Mouse (Mus musculus) macrophage (primary cell): Measurements from ENCODE around the gene Actg2. TPM values are rescaled to one million over a fixed set of nuclear protein-coding genes. Genes with fewer than 3 reads are reported as not detected.

Experiments
- H3K27ac ChIP-seq: fragments of 350-480 bp; formaldehyde crosslinking; 2 replicates; pipeline ENCODE4 v1.9.0; 2021
- H3K36me3 ChIP-seq: fragments of 350-480 bp; formaldehyde crosslinking; 2 replicates; pipeline ENCODE4 v1.9.0; 2021; ENCODE audit errors: inconsistent target
- H3K4me3 ChIP-seq: fragments of 350-480 bp; formaldehyde crosslinking; 2 replicates; pipeline ENCODE4 v1.9.0; 2021; ENCODE audit errors: inconsistent target
- H3K79me2 ChIP-seq: fragments of 350-480 bp; formaldehyde crosslinking; 2 replicates; pipeline ENCODE4 v1.9.0; 2021; ENCODE audit errors: inconsistent target
- WGBS: methylation state at CpG from one replicate; pipeline ENCODE4 v1.1.7; 2026; ENCODE audit warnings: inconsistent platforms; ENCODE audit not compliant: missing documents; 5-methylcytosine and 5-hydroxymethylcytosine counted together
- polyA plus RNA-seq: library from polyadenylated mRNA; stranded (reverse); fragments of 250-400 nt; gene quantifications from 3 replicates; pipeline ENCODE4 v1.2.4, GENCODE M21; 2018; ENCODE audit warnings: inconsistent platforms

The Actg2 gene
- polyA plus RNA-seq, 1 experiment from 2014 or later = not detected

DNA sequence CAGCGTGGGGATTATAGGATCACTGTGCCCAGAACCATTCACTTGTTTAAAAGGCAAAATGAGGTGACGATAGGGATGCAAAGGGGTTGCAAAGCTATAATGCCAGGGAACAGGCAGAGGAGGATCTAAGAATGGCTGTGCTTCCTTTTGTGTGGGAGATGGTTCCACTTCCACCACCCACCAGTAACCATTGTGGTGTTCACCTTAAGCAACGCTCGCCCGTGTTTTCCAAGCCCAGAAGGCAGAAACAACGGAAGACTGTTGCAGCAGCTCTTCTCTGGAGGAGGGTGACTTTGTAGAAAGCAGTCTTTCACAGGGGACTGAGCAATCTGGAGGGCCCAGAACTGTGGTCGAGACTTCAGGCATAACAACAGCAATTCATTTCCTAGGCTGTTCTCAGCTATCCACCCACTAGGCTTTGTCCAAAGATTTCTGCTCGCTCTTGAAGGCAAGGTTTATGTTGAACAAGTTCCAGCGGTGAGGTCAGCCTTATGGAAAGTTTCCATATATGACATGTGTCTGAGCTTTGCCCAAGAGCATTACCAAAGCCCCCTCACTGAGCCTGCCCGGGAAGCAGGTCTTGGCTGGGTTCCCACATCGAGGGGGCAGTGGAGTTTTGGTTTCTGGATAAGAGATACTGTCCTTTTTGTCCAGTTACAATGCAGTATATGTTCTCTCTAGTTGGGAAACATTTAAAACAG is 5.8 kb upstream of the Actg2 start:
- H3K27ac ChIP-seq = no peak overlapping the region
- WGBS = 89% methylated on average over 11 of the region's 11 CpGs
- H3K79me2 ChIP-seq = no peaks in the 10 kb centered on the region
- H3K4me3 ChIP-seq = no peak overlapping the region
- H3K36me3 ChIP-seq = peaks cover 30% of the 10 kb centered on the region

GRCm38 (mm10) chr6:83540017-83540416 is 4.0 kb upstream of the Actg2 start:
- no peak overlapping the region for H3K27ac ChIP-seq
- H3K79me2 ChIP-seq = no peaks in the 10 kb centered on the region
- peaks cover 12% of the 10 kb centered on the region; the same call in 1 of the 2 replicates for H3K36me3 ChIP-seq
- 66% methylated on average over 4 of the region's 4 CpGs for WGBS
- H3K4me3 ChIP-seq = no peak overlapping the region

DNA sequence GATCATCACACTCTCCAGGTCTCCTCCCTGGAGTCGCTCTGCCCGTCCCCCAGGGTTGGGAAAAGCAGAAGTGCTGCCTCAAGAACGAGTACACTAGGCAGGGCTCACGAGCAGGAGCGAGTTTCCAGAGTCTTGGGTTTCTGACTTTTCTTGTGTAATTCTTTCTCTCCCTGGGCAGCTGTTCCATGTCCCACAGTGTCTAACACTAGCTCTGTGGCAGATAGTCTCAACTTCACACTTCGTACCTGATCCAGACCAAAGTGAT is 662 bp upstream of the Actg2 start:
- H3K79me2 ChIP-seq = no peaks in the 10 kb centered on the region
- H3K27ac ChIP-seq = no peak overlapping the region
- no peaks in the 10 kb centered on the region for H3K36me3 ChIP-seq
- H3K4me3 ChIP-seq = no peak overlapping the region
- 35% methylated on average over 6 of the region's 6 CpGs for WGBS

- Histone ChIP-seq H3K36me3 (no peaks in the 10 kb centered on the region), H3K4me3 (no peak overlapping the region), H3K27ac (no peak overlapping the region), H3K79me2 (no peaks in the 10 kb centered on the region)
- 93% methylated on average over 2 of the region's 2 CpGs for WGBS
Measured at GRCm38 (mm10) chr6:83532608-83533007, 3.5 kb downstream of the Actg2 start.

GRCm38 (mm10) chr6:83523194-83523593 is 12.9 kb downstream of the Actg2 start:
- no peak overlapping the region for H3K27ac ChIP-seq
- WGBS = 65% methylated on average over 6 of the region's 6 CpGs

GRCm38 (mm10) chr6:83521784-83522183 is 14.3 kb downstream of the Actg2 start:
- Histone ChIP-seq H3K36me3 (no peaks in the 10 kb centered on the region), H3K27ac (no peak overlapping the region), H3K79me2 (no peaks in the 10 kb centered on the region), H3K4me3 (no peak overlapping the region)
- 83% methylated on average over 6 of the region's 6 CpGs for WGBS

More at GRCm38 (mm10) chr6:83523194-83523593, 12.9 kb downstream of the Actg2 start:
- Histone ChIP-seq H3K4me3 (no peak overlapping the region), H3K36me3 (no peaks in the 10 kb centered on the region), H3K79me2 (no peaks in the 10 kb centered on the region)

DNA sequence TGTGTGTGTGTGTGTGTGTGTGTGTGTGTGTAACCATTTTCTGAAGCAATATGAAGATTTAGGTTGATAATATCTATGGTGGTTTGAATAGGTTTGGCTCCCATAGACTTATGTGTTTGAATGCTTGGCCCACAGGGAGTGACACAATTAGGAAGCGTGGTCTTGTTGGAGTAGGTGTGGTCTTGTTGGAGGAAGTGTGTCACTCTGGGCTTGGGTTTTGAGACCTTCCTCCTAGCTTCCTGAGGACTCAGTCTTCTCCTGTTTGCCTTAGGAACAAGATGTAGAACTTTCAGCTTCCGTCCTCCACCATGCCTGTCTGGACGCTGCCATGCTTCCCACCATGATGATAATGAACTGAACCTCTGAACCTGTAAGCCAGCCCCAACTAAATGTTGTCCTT is 17.4 kb downstream of the Actg2 start:
- no peak overlapping the region for H3K27ac ChIP-seq
- H3K36me3 ChIP-seq = no peaks in the 10 kb centered on the region
- no peaks in the 10 kb centered on the region for H3K79me2 ChIP-seq
- H3K4me3 ChIP-seq = no peak overlapping the region
- WGBS = 48% methylated on average over 3 of the region's 3 CpGs

DNA sequence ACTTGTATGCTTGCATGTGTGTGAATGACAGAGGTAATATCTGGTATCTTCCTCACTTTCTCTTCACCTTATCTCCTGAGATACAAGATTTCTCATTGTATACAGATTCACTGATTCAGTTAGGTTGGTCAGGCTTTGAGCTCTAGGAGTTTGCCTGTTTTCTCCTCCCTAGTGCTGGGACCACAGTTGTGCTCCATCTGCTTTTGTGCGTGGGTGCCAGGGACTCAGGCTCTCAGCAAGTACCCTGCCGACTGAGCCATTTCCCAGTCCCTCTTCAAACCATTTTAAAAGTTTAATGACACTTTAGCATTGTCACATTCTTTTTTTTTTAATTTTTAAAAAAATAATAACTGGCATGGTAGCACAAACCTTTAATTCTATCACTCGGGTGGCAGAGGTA is 20.9 kb downstream of the Actg2 start:
- H3K4me3 ChIP-seq = no peak overlapping the region
- H3K79me2 ChIP-seq = no peaks in the 10 kb centered on the region
- no peak overlapping the region for H3K27ac ChIP-seq
- WGBS = 89% methylated on average over 3 of the region's 3 CpGs
- no peaks in the 10 kb centered on the region for H3K36me3 ChIP-seq

DNA sequence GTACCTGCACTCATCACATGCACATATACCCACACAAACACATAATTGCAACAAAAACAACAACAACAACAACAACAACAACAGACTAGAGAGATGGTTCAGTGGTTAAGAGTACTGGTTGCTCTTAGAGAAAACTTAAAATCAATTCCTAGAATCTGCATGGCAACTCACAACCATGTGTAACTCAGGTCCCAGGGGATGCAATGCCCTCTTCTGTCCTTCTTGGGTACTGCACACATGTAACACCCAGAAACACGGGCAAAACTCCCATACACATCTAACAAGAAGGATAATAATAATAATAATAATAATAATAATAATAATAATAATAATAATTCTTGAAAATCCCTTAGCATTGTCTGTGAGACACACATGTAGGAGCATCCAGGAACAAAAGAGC is 23.6 kb downstream of the Actg2 start:
- H3K4me3 ChIP-seq = no peak overlapping the region
- H3K36me3 ChIP-seq = no peaks in the 10 kb centered on the region
- no peak overlapping the region for H3K27ac ChIP-seq
- no CpG with 5 or more reads among the region's 1 CpGs for WGBS
- H3K79me2 ChIP-seq = no peaks in the 10 kb centered on the region

DNA sequence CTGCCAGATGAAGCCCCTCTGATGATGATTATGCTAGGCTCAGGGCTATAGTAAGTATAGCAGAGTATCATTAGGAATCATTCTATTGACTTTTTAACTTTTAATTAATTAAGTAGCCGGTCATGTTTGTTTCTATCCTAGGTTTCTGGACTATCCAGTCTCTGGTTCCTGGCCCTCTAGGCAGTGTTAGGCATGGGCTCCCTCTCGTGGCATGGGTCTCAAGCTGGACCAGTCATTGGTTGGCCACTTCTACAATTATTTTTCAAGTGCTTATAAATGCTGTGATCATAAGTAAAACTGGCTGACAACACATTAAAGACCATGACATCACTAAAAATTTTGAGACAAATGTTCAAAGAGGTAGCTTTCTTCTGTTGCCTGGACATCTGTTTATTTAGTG is 25.9 kb downstream of the Actg2 start:
- H3K4me3 ChIP-seq = no peak overlapping the region
- no peaks in the 10 kb centered on the region for H3K36me3 ChIP-seq
- H3K79me2 ChIP-seq = peaks cover 11% of the 10 kb centered on the region
- no peak overlapping the region for H3K27ac ChIP-seq
- 81% methylated on average over 2 of the region's 2 CpGs for WGBS

GRCm38 (mm10) chr6:83509442-83509841 is 26.6 kb downstream of the Actg2 start:
- H3K4me3 ChIP-seq = no peak overlapping the region
- no peaks in the 10 kb centered on the region for H3K36me3 ChIP-seq
- H3K79me2 ChIP-seq = peaks cover 19% of the 10 kb centered on the region
- 79% methylated on average over 8 of the region's 8 CpGs for WGBS
- no peak overlapping the region for H3K27ac ChIP-seq

DNA sequence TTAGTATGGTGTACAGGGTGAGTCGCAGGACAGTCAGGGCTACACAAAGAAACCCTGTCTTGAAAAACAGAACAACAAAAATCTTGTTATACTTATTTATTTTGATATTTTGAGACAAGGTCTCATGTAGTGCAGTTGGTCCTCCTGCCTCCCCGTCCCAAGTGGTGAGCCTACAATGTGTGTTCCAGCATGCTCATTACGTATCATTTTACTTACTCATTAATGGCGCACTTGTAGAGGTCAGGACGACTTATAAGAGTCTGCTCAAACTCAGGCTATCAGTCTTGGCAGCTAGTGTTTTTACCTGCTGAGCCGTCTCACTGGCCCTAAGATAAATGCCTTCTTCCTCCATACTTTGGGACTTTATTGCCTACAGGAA is 28.9 kb downstream of the Actg2 start:
- Histone ChIP-seq H3K79me2 (peaks cover 30% of the 10 kb centered on the region), H3K4me3 (peak overlapping the region; percentile 74), H3K36me3 (no peaks in the 10 kb centered on the region), H3K27ac (peak overlapping the region; percentile 92)
- WGBS = 24% methylated on average over 6 of the region's 6 CpGs

- under 1% methylated on average over 54 of the region's 54 CpGs for WGBS
- peak within 1 kb of the TSS; percentile 92 for H3K27ac ChIP-seq
Measured at GRCm38 (mm10) chr6:83506258-83507167, 29.6 kb downstream of the Actg2 start, which contains the start of gene Dguok. TSS of gene Dguok (minus strand) at chr6:83506969.

GRCm38 (mm10) chr6:83505554-83505953 is 30.5 kb downstream of the Actg2 start:
- Histone ChIP-seq H3K36me3 (no peaks in the 10 kb centered on the region), H3K79me2 (peaks cover 44% of the 10 kb centered on the region), H3K4me3 (peak overlapping the region; percentile 74), H3K27ac (peak overlapping the region; percentile 92)
- 100% methylated on average over 4 of the region's 4 CpGs for WGBS

More at GRCm38 (mm10) chr6:83506258-83507167, 29.6 kb downstream of the Actg2 start, which contains the start of gene Dguok:
- peaks cover 35% of the 10 kb centered on the region for H3K79me2 ChIP-seq
- H3K4me3 ChIP-seq = peak within 1 kb of the TSS; percentile 74
- no peaks in the 10 kb centered on the region for H3K36me3 ChIP-seq

GRCm38 (mm10) chr6:83503361-83503760 is 32.7 kb downstream of the Actg2 start:
- peak overlapping the region; percentile 96 for H3K27ac ChIP-seq
- H3K79me2 ChIP-seq = peaks cover 66% of the 10 kb centered on the region
- 0 out of 2 replicates have a peak, but pooled peaks cover 9% of the 10 kb centered on the region for H3K36me3 ChIP-seq
- no peak overlapping the region for H3K4me3 ChIP-seq
- WGBS = 56% methylated on average over 3 of the region's 3 CpGs
